Mouse (Mus musculus): ENCODE results near the gene Gdf15.

DNA sequence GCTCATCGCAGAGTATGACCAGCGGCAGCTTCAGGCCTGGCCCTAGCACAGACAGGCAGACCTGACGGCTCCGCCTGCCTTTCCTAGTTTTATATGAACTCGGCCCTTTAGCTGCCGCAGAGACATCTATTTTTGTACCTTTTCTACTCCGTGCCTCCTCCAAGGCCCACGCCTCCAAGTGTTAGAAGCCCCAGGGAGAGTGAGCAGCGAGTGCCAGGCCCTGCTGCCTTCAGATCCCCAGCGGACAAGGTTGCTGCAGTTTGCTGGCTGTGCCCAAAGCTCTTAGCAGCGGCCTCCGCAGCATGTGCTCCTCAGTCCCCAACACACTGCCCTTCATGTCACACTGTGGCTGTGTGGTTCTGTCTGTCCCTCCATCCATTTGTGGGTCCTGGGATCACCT is 40.7 kb downstream of the Gdf15 start:
- no peak for TF ChIP-seq CTCF (IDR thresholded peaks at IDR 0.05)
- TF ChIP-seq EP300 (IDR thresholded peaks at IDR 0.05) = no peak

Data from lung, postnatal 0 days (tissue).